Mouse (Mus musculus) mesoderm, embryonic 11.5 days (tissue): ENCODE measurements around the gene Olfr1424.
"Not testable (repeated sequence)": the region's sequence is repeated elsewhere in the genome, so short reads cannot be mapped to it uniquely, and the experiment has no call there.

Experiments used
- DNase-seq: peaks from one replicate; pipeline ENCODE4 v3.0.0-alpha.2; 2012; ENCODE audit warnings: low read depth, low spot score

Gene Olfr1424

DNA sequence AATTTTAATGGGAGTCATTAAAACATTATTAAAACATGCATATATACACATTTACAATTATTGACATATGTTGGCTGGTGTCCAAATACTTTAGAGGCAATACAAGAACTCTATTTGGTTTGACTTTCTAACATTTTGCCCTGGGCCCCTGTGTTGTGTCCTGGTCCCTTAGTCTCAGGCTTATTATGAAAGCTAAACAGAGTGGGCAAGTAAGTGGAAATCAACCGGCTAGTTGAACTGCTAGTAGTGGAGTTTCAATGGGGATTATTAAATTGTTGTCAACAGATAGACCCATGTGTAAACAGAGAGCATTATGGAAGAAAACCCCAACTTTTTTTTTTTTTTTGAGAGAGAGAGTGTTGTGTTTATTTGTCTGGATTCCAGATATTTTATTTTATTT is at the start of gene Olfr1424:
Gene Olfr1424 (minus strand): TSS at position 101 of the 400 bp plus-strand sequence.
- not testable (repeated sequence) for DNase-seq

DNA sequence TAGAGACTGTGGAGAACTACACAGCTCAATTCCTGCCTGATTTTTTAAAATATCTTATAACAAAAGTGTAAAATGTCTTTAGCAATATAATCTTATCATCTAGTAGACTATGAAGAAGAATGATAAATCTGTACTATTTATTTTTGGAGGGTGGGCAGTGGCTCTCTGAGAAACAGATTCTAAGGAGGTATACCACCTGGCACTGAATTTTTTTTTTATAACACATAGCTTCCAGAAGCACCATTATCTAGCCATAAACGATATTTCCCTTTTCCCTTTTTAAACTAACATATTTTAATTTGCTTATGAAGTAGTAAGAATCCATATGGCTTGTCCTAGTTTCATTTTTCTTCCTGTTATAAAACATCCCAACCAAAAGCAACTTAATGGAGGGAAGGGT is 42.1 kb upstream of the Olfr1424 start:
- no peak for DNase-seq

DNA sequence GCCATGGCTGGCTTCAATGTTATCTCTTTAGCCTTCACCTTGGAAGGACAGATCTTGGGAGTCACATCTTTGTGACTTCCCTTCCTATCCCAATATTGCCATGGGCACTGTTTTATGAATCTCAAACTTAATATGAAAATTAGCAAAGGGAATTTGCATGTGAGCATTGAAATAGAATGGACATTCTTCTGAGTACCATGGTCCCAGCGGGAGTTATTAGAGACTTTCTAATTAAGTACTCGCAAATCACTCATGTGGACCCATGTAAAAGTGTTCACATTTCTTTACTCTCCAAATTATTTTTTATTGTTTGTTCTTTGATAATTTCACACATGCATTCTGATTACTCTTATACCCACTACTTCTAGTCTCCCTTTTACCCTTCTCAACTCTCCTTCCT is 40.8 kb upstream of the Olfr1424 start, which contains the start of gene Olfr1427:
Gene Olfr1427 (minus strand): TSS at position 101 of the 400 bp plus-strand sequence.
- no peak for DNase-seq

DNA sequence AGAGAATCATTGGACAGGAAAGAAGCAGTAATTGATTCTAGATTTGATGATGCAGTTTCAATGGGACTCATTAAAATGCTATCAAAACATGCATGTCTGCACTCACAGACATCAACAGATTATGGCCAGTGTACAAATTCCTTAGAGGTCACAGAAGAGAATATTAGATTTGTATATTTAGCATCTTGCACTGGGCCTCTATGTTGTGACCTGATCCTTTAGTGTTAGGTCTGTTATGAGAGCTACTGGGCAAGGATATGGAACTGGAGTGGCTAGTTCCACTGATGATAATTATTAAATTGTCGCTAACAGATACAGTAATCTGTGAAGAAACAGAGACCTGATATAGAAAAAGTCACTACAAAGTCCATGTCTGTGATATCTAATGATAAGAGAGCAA is 29.4 kb upstream of the Olfr1424 start, which contains the start of gene Olfr1426:
Gene Olfr1426 (minus strand): TSS at position 101 of the 400 bp plus-strand sequence.
- DNase-seq: no peak

DNA sequence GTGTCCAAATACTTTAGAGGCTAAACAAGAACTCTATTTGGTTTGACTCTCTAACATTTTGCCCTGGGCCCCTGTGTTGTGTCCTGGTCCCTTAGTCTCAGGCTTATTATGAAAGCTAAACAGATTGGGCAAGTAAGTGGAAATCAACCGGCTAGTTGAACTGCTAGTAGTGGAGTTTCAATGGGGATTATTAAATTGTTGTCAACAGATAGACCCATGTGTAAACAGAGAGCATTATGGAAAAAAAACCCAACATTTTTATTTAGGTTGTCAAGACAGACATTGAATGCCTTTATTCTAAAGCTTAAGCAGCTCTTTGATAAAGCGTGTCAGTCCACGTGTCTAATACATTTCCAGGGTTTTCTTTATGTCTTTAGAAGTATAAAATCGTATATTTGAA is 15.1 kb upstream of the Olfr1424 start, which contains the start of gene Olfr1425:
Gene Olfr1425 (minus strand): TSS at position 101 of the 400 bp plus-strand sequence.
- not testable (repeated sequence) for DNase-seq

DNA sequence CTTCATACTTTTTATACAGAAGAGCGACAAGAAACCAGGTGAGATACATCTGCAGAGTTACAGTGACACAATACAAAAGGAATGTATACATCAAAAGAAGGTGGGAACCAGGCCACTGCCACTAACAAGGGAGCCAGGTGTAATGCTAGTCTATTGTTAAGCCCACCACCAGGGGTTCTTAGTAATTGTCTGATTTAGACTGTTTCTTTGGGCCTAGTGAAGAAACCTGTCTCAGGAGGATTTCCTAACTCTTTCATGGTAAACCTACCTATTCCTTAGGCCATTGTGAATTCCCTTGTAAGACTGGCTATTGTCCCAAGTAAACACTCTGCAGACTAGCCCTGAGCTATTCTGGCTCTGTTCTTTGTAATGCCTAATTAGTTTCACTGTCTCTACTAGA is 7.1 kb upstream of the Olfr1424 start:
- not testable (repeated sequence) for DNase-seq

DNA sequence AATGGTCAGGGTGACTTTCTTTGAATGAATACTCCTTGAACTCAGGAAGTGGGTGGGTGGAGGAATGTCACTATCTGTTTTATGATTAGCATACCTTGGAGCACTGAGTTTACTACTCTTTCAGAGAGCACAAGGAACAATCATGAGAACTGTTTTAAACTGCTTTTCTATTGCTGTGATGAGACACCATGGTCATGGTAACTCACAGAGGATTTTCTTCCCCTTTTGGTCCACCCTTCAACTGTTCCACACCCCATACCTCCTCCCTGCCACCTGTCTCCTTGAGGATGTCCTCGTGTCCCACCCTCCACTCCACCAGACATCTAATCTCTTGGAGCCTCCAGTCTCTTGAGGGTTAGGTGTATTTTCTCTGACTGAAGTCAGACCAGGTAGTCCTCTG is 5.3 kb upstream of the Olfr1424 start:
- not testable (repeated sequence) for DNase-seq

DNA sequence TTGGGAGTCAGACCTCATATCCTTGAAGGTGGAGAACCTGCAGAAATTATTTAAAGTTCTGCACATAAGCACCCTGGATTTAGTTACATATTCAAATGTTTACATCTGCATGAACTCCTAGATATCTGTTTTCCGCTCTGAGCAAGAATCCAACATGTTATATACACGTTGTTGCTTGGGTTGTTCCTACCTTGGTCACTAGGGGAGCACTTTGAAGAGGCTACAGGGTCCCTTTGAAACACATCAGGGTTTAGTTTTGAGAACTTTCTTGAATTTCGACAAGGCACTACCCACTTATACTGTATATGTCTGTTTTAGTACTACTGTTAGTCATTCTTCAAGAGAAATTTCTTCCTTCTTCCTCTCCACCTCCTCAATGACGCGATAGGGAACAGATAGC is 19.3 kb downstream of the Olfr1424 start:
- no peak for DNase-seq

DNA sequence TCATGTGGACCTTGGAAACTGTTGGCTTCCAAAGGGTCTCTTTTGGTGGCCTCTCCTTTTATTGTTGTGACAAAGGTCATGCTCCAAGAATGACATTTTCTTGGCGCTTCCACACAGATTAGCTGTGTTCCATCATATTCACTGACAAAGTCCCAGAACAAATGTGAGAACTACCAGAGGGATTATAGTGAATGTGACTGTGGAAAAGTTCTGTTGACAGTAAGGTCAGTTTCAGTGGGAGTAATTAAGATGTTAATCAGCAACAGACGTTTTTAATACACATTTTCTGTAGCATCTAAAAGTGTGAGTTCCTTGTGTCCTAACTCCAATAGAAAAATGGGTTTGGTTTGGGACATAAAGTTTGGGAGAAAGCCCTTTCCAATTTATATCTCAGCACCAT is 21.3 kb downstream of the Olfr1424 start, which contains the start of gene Olfr1423:
Gene Olfr1423 (minus strand): TSS at position 101 of the 400 bp plus-strand sequence.
- no peak for DNase-seq

DNA sequence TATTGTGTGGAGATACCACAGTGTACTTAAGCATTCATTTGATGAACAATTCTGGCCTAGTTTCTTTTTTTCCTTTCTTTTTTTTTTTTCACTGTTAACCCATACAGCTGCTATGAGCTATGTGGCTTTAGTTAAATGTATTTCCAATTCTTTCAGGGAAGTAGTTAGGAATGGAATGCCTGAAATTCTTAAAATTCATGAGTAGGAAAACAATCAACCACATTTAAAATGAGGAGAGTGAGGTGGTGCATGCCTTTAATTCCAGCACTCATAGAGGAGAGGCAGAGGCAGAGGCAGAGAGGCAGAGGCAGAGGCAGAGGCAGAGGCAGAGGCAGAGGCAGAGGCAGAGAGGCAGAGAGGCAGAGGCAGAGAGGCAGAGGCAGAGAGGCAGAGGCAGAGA is 24.8 kb downstream of the Olfr1424 start:
- DNase-seq: no peak

DNA sequence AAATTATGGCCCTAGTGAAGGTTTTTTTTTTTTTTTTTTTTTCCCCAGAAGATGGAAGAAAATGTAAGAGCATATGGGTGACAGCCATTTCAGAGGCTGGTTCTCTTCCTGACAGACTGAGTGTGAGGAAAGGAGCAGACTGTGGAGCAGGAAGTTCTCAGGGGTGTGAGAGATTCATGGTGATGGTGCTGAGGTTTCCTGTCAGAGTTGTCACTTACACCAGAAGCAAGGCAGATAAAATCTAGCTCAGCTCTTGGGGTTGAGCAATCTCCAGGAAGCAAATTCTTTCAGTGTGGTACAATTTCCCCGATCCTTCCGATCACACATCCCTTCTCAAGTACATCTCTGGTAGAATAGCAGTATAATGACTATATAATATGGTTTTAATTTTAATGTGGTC is 35.9 kb downstream of the Olfr1424 start:
- no peak for DNase-seq

DNA sequence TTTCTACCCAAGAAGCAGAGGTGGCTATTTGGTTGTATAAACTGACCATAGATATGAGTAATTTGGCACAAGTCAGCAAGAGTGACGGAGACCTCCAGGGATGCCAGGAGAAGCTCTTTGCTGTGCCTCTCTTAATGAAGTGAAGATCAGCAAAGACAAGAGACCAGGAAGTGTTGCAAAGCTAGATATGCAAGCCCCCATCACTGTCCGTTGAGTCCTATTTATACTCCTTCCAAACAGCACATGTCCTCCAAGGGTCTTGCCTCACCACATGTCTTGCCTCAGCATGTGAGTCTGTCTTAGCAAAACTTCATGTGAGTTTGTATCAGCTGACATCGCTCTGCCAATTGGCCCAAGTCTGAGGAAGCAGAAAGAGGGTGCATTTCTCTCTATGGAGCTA is 37.1 kb downstream of the Olfr1424 start:
- no peak for DNase-seq

DNA sequence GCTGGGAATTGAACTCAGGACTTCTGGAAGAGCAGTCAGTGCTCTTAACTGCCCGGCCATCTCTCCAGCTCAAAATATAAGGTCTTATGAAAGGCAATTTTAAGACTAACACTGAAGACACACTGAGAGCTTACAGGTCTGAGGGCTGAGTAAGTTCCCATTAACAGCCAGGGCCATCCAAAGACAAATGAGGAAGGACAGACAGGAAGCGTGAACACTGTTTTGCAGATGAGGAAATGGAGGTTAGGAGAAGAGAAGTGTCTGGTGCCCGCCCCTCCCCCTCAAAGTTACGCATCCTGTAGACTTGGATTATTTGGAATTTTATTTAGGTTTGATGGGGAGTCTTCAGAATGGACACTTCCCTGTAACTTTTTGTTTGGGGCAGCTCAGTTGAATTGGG is 38.3 kb downstream of the Olfr1424 start:
- DNase-seq: no peak

DNA sequence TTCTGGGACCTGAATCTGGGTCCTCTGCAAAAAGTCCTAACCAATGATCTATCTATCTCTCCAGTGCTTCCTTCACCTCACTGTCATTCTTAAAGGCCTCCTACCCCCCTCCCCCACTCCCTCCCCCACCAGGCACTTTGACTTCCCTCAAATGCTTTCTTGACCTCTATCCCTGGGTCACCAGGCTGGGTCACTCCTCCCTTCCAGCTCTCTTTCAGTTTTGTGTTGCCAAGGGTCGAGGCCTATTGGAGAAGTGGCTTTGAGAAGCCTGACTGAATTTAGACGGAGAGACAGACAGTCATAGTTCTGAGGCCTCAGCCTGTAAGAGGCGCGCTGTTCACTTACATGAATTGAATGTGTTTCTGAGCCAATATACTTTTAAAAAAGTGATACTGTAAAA is 46.3 kb downstream of the Olfr1424 start:
- DNase-seq: no peak

DNA sequence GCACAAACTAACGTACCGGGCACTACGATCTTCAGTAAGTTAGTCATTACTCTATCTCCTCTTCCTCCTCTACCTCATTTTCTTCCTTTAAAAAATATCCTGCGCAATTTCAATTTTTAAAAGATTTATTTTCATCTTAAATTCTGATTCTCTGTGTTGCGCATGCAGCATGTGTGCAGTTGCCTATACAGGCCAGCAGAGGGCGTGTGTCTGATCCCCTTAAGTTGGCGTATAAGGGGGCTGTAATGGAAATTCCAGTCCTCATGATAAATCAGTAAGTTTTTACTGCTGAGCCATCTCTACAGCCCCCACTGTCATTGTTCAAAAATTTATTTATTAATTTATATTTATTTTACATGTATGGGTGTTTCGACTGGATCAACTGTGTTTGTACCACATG is 46.8 kb downstream of the Olfr1424 start:
- peak; percentile 35 for DNase-seq

DNA sequence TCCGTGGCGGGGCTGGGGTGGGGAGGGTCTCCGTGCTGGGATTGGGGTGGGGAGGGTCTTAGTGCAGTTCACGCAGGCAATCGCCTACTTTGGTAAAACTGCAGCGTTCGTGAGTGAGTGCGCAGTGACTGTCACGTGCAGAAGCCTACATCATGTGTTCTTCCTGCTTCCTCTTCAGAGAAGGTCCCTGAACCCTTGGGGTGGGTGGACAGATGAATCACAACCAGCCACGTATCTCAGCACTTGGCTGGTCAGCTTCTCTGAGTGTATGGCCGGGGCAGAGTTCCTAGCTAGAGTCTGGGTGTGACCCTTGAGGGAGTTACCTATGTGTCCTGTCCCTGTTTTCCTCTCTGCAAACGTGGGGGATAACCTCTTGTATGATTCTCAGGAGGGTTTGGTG is 49.3 kb downstream of the Olfr1424 start:
- DNase-seq: peak; percentile 51

DNA sequence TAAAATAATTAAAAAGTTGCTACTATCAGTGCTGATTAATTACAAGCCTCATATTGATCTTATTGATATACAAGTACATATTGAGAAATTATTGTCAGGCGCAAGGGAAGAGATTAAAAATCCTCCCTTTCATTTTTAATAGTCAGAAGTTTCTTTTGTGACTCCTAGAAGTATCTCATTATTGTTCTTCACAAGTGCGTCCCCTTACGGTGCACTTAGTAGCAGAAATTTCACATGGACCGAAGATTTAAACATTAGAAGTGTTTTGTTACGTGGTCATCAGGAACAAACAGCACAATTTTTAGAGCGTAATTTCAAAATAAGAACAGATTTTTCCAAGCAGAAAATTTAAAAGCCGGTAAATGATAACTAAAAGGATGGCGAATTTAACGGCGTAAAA is 49.9 kb downstream of the Olfr1424 start:
- no peak for DNase-seq

DNA sequence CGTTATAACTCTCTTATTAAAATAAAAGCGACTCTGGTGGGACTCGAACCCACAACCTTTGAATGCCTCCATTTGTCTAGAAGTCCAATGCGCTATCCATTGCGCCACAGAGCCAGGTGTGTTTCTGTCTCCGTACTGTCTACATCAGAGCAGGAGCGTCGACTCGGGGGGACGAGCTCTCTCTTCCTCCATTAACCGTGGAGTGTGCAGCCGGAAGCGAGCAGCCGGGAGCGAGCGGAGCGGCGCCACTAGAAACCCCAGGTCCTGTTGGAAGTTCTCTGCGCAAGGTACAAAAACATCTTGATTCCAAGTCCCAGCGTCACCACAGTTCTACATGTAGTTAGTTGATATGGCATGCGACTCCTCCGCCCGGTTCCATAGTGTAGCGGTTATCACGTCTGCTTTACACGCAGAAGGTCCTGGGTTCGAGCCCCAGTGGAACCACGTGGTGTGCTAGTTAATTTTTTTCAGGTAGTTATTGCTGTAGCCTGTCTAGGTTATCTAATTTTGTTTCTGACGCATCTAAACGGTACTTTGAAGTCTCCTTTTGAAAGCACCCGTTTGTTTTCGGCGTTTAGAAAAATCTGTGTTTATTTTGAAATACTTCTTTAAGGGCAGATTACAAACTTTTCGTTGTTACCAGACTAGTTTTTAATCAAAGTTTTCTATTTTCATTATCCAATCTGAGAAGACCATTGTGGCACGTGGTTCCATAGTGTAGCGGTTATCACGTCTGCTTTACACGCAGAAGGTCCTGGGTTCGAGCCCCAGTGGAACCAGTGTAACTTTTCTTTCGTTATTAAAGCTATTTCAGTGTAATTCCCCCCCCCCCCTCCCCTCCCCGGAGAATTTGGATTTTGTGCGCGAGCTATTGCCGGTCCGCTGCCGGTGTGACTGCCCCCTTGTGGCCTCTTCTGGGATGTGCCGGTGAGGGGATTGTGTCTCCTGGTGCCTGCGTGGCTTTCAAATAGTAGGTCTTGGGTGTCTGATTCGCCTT is 50.6 kb downstream of the Olfr1424 start:
- DNase-seq: peak; percentile 97

DNA sequence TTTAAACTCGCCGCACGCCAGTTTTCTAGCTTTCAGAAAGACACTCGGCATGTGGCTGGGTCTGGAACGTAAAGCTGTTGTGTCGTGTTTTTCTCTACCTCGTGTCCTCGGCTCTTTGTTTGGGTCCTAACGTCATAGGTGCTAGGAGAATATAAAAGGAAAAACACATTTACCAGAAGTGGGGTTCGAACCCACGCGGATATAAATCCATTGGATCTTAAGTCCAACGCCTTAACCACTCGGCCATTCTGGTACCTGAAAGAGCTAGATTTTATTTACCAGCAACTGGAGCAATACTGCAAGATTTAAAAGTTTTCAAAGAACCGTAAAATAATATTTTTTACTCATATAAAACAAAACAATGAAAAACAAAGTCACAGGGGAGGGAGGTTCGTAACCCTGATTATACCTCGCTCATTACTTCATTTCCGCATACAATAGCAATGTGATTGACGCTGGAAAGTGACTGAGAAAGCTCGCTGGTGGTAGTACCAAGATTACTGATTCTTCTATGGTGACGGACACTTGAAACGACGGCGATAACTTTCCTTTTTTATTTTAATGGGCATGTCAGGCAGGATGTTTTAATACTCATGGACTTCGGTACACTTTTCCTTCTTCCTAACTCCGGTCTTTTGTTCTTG is 51.4 kb downstream of the Olfr1424 start:
- peak; percentile 96 for DNase-seq

DNA sequence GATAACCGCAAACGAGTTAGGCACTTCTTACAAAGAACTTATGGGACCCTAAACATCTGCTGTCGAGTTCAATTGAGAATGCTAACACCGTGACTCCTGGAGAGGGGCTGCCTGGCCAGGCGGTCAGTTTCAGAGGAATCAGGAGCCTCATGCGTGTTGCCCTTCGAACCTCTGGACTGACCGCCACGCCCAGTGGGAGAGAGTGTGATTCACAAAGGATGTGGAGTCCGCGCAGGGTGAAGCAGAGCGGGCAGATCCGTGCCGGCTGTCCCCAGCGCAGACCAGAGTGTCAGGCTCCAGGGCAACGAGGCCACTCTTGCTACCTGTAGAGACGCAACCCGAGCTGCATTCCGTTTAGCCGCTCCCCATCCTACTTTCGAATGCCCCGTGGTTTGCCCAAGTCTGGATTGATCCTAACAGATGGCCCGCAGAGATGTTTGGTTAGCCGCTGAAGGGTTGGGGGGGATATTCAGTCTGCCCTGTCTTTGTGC is 52.2 kb downstream of the Olfr1424 start:
- peak; percentile 84 for DNase-seq

DNA sequence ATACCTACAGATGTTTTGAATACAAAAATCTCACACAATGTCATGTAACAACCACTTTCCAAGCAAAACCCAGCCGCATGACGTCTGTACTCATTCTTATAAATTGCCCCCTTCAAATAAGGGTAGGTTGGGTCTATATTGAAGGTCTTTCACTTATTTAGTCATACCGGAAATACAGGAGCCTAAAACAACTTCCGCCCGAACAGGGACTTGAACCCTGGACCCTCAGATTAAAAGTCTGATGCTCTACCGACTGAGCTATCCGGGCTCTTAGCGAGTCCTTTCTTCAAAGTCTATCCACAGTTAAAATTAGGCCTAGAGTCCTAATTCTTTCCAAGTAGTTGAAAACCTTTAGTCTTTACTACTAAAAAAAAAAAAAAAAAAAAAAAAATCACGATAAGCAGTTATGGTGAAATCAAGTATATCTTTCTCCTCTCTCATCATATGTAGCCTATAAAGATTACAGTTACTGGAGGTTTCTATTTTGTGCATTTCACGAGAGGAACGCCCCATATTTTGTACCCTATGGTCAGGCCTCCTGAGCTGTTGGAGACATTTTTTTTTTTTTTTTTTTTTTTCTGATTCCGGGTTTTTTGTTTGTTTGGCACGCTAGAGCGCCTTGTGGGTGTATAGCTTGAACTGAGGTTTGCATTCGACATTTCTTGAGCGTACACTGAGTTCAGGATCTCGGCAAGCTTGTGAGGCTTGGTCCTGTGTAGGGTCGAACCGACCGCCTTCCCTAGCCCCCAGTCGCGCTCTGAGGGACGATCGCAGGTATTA is 52.8 kb downstream of the Olfr1424 start:
- DNase-seq: peak; percentile 87
